Mouse (Mus musculus): ENCODE results near the gene Ogfrl1.
"Not testable (repeated sequence)": the region's sequence is repeated elsewhere in the genome, so short reads cannot be mapped to it uniquely, and the experiment has no call there.

Ogfrl1 gene

GRCm38 (mm10) chr1:23397623-23398022 is at the start of gene Ogfrl1:
TSS of gene Ogfrl1 (minus strand) at chr1:23397772.
- no peak for DNase-seq (ENCODE audit: low read depth, low spot score)

GRCm38 (mm10) chr1:23445736-23446424 is 48.3 kb upstream of the Ogfrl1 start:
- DNase-seq (ENCODE audit: low read depth, low spot score), result no peak

- DNase-seq (ENCODE audit: low read depth, low spot score), result no peak
Observed at GRCm38 (mm10) chr1:23433612-23434011, 36.0 kb upstream of the Ogfrl1 start.

- DNase-seq (ENCODE audit: low read depth, low spot score), result no peak
Observed at GRCm38 (mm10) chr1:23426447-23426846, 28.9 kb upstream of the Ogfrl1 start.

- no peak for DNase-seq (ENCODE audit: low read depth, low spot score)
Observed at GRCm38 (mm10) chr1:23418941-23419340, 21.4 kb upstream of the Ogfrl1 start.

- DNase-seq (ENCODE audit: low read depth, low spot score), result no peak
Observed at GRCm38 (mm10) chr1:23418059-23418458, 20.5 kb upstream of the Ogfrl1 start.

GRCm38 (mm10) chr1:23417562-23417961 is 20.0 kb upstream of the Ogfrl1 start:
- DNase-seq (ENCODE audit: low read depth, low spot score), result no peak

GRCm38 (mm10) chr1:23411533-23411932 is 14.0 kb upstream of the Ogfrl1 start:
- DNase-seq (ENCODE audit: low read depth, low spot score), result no peak

GRCm38 (mm10) chr1:23409960-23410359 is 12.4 kb upstream of the Ogfrl1 start:
- no peak for DNase-seq (ENCODE audit: low read depth, low spot score)

GRCm38 (mm10) chr1:23402401-23402800 is 4.8 kb upstream of the Ogfrl1 start:
- no peak for DNase-seq (ENCODE audit: low read depth, low spot score)

- DNase-seq (ENCODE audit: low read depth, low spot score), result no peak
Observed at GRCm38 (mm10) chr1:23399552-23399951, 2.0 kb upstream of the Ogfrl1 start.

- DNase-seq (ENCODE audit: low read depth, low spot score), result not testable (repeated sequence)
Observed at GRCm38 (mm10) chr1:23394356-23394755, 3.2 kb downstream of the Ogfrl1 start.

- no peak for DNase-seq (ENCODE audit: low read depth, low spot score)
Observed at GRCm38 (mm10) chr1:23391744-23392143, 5.8 kb downstream of the Ogfrl1 start.

- no peak for DNase-seq (ENCODE audit: low read depth, low spot score)
Observed at GRCm38 (mm10) chr1:23384326-23384725, 13.2 kb downstream of the Ogfrl1 start.

- DNase-seq (ENCODE audit: low read depth, low spot score), result peak; percentile 93
Observed at GRCm38 (mm10) chr1:23382806-23383653, 14.5 kb downstream of the Ogfrl1 start.

GRCm38 (mm10) chr1:23382461-23382805 is 15.1 kb downstream of the Ogfrl1 start:
- peak; percentile 31 for DNase-seq (ENCODE audit: low read depth, low spot score)

- no peak for DNase-seq (ENCODE audit: low read depth, low spot score)
Observed at GRCm38 (mm10) chr1:23382037-23382436, 15.5 kb downstream of the Ogfrl1 start.

- DNase-seq (ENCODE audit: low read depth, low spot score), result no peak
Observed at GRCm38 (mm10) chr1:23379911-23380740, 17.4 kb downstream of the Ogfrl1 start.

- no peak for DNase-seq (ENCODE audit: low read depth, low spot score)
Observed at GRCm38 (mm10) chr1:23379321-23379720, 18.3 kb downstream of the Ogfrl1 start.

- no peak for DNase-seq (ENCODE audit: low read depth, low spot score)
Observed at GRCm38 (mm10) chr1:23377572-23377971, 20.0 kb downstream of the Ogfrl1 start.

GRCm38 (mm10) chr1:23374156-23374555 is 23.4 kb downstream of the Ogfrl1 start:
- DNase-seq (ENCODE audit: low read depth, low spot score), result no peak

GRCm38 (mm10) chr1:23365614-23366013 is 32.0 kb downstream of the Ogfrl1 start:
- DNase-seq (ENCODE audit: low read depth, low spot score), result no peak
